Mouse (Mus musculus): ENCODE results near the gene Tmem45a2.

The Tmem45a2 gene

GRCm38 (mm10) chr16:57071132-57071639, at the start of gene Tmem45a2:
Gene Tmem45a2, minus strand, starts transcription at chr16:57071372.
- no peak for DNase-seq (ENCODE audit: inconsistent age in 2 of 2, low spot score in 1 of 2)

GRCm38 (mm10) chr16:57117562-57117961, 46.4 kb upstream of the Tmem45a2 start:
- no peak for DNase-seq (ENCODE audit: inconsistent age in 2 of 2, low spot score in 1 of 2)

GRCm38 (mm10) chr16:57116066-57116465, 44.9 kb upstream of the Tmem45a2 start:
- peak in 1 of 2 experiments; percentile 48 for DNase-seq (ENCODE audit: inconsistent age in 2 of 2, low spot score in 1 of 2)

DNA sequence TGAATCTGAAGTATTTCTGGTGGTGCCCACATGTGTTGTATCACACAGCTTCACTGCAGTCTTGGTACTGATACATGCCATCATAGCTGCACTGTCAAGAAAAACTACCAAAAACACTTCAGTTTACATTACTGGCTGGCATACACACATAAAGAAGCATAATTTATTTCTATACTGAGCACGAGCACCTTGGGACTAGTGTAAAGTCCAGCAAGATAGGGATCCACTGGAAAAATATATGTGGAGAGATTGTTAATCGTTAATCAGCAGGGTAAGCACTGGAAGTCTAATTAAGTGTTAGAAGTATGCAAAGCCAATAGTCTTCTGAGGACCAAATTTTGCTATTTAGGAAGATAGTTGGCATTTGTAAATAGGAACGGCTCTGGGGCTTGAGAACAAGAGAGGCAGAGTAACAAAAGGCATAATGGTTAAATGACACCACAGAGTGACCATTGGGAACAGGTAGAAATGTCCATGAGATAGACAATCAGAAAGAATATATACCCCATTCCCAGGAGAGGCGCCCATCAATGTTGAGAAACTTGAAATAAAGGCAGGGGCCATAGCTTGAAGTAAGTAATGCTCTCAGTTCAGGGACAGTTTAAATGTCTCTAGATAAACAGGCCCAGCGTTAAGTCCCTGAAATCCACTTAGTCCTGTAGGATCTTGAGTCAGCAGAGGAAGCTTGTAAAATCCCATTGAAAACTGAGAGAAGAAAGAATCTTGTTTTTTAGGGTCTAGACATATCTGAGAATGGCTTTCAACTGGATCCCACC, 35.2 kb upstream of the Tmem45a2 start:
- no peak for DNase-seq (ENCODE audit: inconsistent age in 2 of 2, low spot score in 1 of 2)

GRCm38 (mm10) chr16:57101174-57101573, 30.0 kb upstream of the Tmem45a2 start:
- no peak for DNase-seq (ENCODE audit: inconsistent age in 2 of 2, low spot score in 1 of 2)

DNA sequence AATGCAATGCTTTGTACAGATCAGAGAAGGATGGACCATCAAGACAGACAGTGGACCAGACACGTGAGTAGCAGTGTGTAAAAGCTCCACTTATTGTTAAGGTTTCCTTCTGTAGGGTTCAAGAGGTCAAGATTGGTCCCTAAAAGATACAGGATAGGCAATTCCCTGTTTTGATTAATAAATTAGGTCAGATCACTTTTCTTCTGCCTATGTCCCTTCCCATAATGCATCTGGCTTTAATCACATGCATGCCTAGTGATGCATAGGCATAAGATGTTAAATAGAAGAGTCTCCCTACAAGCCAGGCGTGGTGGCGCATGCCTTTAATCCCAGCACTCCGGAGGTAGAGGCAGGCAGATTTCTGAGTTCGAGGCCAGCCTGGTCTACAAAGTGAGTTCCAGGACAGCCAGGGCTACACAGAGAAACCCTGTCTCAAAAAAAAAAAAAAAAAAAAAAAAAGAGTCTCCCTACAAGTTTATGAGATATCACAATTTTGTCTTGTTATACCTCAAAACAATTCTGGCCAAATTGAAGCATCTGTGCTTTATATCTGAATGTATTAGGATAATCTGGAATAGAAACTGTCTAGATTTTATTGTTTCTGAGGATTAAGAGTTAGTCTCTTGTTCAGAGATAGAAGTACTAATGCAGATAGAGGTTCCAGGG, 28.5 kb upstream of the Tmem45a2 start:
- DNase-seq (ENCODE audit: inconsistent age in 2 of 2, low spot score in 1 of 2) = no peak

- DNase-seq (ENCODE audit: inconsistent age in 2 of 2, low spot score in 1 of 2) = no peak
Measured at GRCm38 (mm10) chr16:57098468-57099144, 27.4 kb upstream of the Tmem45a2 start.

DNA sequence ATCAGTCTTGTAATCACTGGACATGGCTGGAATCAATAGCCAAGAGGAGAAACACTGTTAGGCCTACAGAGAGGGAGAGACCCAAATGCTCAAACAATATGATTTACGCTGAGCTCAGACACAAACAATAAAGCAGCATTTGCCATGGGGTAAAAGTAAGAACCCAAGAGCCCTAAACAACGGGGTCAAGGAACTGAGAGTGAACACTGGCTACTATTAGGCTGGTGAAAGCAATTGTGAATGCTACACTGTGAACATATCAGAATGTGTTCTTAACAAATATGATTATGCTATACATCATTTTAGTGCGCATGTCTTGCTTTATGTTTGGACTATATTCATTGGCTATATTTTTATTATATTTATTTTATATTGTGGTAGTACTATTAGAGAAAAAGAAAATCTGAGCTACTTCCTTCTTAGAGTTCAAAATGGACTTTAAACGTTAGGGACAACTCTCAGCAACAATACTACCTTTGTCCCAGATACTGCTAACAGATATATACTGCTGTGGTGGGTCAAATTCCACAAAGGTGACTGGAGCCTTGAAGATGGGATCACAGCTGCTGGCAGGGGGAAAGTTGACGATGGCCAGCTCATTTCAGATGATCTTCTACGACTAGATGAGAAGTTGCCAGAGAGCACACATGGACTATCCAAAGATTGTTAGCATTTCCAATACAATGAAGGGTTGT, 21.9 kb upstream of the Tmem45a2 start:
- no peak for DNase-seq (ENCODE audit: inconsistent age in 2 of 2, low spot score in 1 of 2)

GRCm38 (mm10) chr16:57092460-57092859, 21.3 kb upstream of the Tmem45a2 start:
- DNase-seq (ENCODE audit: inconsistent age in 2 of 2, low spot score in 1 of 2) = peak; percentile 26 to 81

DNA sequence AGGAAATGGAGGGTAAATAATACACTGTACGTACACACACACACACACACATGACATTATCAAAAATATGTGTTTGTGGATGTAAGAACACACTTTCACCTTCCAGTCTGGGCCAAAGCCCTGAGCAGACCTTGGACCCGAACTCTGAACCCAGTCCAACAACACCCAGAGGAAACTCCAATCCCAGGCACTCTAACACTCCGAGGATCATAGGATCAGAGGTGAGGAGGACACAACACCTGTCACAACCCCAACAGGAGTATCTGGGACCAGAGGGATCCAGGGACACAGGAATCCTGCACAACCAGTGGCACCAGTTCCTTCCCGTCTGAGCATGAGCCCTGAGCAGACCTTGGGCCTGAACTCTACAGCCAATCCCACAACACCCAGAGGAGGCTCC, 8.4 kb upstream of the Tmem45a2 start:
- DNase-seq (ENCODE audit: inconsistent age in 2 of 2, low spot score in 1 of 2) = no peak

- DNase-seq (ENCODE audit: inconsistent age in 2 of 2, low spot score in 1 of 2) = peak; percentile 67 to 83
Measured at GRCm38 (mm10) chr16:57075986-57076385, 4.8 kb upstream of the Tmem45a2 start.

GRCm38 (mm10) chr16:57062045-57062444, 9.1 kb downstream of the Tmem45a2 start:
- DNase-seq (ENCODE audit: inconsistent age in 2 of 2, low spot score in 1 of 2) = no peak

- no peak for DNase-seq (ENCODE audit: inconsistent age in 2 of 2, low spot score in 1 of 2)
Measured at GRCm38 (mm10) chr16:57056995-57057394, 14.2 kb downstream of the Tmem45a2 start.

DNA sequence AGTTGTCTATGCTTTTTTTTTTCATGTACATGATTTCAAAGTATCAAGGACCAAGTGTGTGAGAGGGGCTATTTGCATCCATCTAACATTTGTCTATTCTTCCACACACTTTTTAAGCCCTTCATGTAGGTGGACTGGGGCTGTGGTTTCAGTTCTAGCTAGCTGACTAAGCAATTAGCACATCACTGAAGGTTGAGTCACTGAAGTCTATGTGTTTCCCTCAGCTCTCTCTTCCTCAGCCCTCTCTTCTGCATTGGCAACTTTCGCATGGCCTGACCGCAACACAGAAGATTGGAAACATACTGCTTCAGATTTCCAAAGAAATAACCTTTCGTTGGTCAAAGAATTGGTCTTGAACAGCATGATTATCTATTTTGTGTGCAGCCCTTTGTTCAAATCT, 21.2 kb downstream of the Tmem45a2 start:
- no peak for DNase-seq (ENCODE audit: inconsistent age in 2 of 2, low spot score in 1 of 2)

DNA sequence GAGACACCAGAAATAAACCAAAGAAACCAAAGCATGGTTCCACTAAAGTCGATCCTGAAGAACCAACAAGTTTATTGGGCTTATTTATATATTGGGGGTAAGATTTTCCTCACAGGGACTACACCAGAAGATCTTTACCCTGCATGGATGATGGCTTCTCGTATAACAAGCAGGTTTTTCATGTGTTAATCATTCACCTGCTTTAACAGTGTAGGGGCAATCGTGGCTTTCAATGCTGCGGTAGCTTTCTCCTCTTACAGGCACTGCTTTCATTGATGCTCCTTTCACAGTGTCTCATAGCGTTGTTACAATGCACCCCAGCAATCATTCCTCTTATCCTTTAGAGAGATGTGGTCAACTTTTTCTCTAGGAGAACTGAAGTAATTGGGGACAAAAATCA, 32.6 kb downstream of the Tmem45a2 start:
- DNase-seq (ENCODE audit: inconsistent age in 2 of 2, low spot score in 1 of 2) = no peak

DNA sequence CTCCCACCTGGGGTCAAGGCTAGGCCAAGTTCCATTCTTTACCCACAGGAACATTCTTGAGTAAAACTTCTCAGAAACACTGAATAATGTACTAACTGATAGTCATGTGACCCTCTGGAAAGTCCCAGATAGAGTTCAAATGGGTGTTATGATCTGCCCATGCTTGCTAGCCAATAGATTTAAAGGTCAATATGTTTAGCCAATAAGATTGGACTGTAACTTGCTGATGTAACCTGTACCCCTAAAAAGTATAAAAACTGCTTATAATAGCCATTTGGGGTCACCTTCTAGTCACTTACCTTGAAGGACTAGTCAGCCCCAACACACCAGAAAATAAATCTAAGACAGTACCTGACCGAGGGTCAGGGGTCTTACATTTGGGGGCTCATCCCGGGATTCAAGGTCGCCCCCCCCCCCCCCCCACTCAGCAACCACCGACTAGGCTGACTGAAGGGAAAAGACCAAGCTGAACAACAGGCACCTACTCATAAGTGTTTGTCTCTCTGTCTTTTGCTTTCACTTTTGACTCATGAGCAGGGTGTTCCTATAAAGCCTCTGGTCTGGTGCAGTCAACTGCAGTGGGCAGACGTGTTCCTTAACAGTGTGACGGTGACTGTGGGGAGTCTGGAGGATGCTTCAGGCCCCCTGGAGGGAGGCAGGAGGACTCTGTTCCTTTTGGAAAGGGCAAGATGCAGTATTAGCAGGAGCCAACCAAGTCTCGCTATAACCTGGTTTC, 40.9 kb downstream of the Tmem45a2 start:
- peak; percentile 6 to 29 for DNase-seq (ENCODE audit: inconsistent age in 2 of 2, low spot score in 1 of 2)

DNA sequence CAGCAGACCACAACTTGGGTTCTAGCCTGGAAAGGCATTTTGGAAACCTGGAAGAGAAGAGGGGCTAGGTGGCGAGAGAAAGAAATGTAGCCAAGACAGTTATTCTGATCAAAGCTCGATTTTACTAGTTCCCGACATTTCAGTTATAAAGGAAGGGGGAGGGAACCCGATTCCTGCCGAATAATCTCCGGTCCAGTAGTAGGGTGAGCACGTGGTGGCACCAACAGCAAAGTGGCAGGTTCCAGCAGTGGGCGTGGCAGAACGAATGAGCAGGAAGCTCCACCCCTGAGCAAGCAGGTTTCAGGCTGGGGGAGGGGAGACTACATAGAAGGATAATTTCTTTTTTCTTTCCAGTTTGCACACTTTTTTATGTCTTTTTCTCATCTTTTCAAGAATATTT, 72.9 kb downstream of the Tmem45a2 start:
- DNase-seq (ENCODE audit: inconsistent age in 2 of 2, low spot score in 1 of 2) = peak in 1 of 2 experiments; percentile 8

Measured in adrenal gland, adult (tissue).